Mouse (Mus musculus): ENCODE data around the gene Cd2. TPM values are rescaled to one million over a fixed set of nuclear protein-coding genes. Genes with fewer than 3 reads are reported as not detected.

Cd2 gene
- polyA plus RNA-seq, 1 experiment from 2014 or later, result not detected

DNA sequence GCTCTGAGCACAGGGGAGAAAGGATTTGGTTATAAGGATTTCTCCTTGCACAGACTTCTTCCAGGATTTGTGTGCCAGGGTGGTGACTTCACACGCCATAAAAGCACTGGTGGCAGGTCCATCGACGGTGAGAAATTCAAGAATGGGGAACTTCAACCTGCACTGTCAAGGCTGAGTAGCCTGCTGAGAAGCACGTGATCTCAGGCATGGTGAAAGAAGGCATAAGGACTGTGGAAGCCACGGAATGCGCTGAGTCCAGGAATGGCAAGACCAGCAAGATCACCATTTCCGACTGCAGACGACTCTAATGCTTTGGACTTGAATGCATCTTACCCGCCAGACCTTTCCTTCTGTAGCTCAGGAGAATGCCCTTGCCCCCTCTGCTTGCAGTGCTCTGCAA, 23.2 kb upstream of the Cd2 start:
- ATAC-seq (replicated peaks; ENCODE audit: low FRiP score) (no peak), DNase-seq (ENCODE audit: low spot score) (no peak)
- no peaks in the 10 kb centered on the region for H3K36me3 ChIP-seq (ENCODE audit: control insufficient read depth, insufficient read depth, low read length)
- H3K9me3 ChIP-seq (ENCODE audit: control insufficient read depth, low read length), result no peaks in the 10 kb centered on the region
- H3K4me1 ChIP-seq (replicated peaks; ENCODE audit: control insufficient read depth, insufficient read depth, low read length), result peaks cover 11% of the 10 kb centered on the region
- no peaks in the 10 kb centered on the region for H3K27me3 ChIP-seq (replicated peaks; ENCODE audit: control insufficient read depth, insufficient read depth, low read length)
- 53% methylated on average over 9 of the region's 9 CpGs for WGBS
- no peak overlapping the region for H3K27ac ChIP-seq (ENCODE audit: low read depth, low read length)
- H3K9ac ChIP-seq (ENCODE audit: low read depth, low read length), result no peak overlapping the region
- H3K4me3 ChIP-seq (ENCODE audit: low read depth, low read length), result no peak overlapping the region
- H3K4me2 ChIP-seq, result no peak overlapping the region

DNA sequence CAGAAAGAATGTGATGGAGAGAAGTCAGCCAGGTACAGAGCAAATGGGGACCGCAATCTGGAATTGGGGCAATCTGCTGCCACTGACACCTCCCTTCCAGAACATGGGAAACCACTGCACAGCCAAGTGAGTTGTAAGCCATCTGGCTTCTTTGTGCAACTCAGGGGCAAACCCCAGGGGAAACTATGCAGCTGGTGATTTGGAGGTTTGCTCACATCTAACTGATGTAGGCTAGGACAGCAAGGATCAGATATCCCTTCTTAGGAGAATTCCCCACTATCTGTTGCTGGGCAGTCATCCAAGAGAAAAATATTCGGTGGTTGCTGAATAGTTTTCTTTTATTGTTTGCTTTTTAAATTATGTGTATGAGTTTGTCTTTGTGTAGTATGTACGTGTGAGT, 21.9 kb upstream of the Cd2 start:
- no peaks in the 10 kb centered on the region for H3K27me3 ChIP-seq (replicated peaks; ENCODE audit: control insufficient read depth, insufficient read depth, low read length)
- no peak for DNase-seq (ENCODE audit: low spot score)
- WGBS, result 82% methylated on average over 3 of the region's 3 CpGs

GRCm38 (mm10) chr3:101306090-101306489, 18.4 kb upstream of the Cd2 start:
- Histone ChIP-seq H3K9me3 (ENCODE audit: control insufficient read depth, low read length) (no peaks in the 10 kb centered on the region), H3K9ac (ENCODE audit: low read depth, low read length) (no peak overlapping the region), H3K36me3 (ENCODE audit: control insufficient read depth, insufficient read depth, low read length) (no peaks in the 10 kb centered on the region), H3K27me3 (replicated peaks; ENCODE audit: control insufficient read depth, insufficient read depth, low read length) (no peaks in the 10 kb centered on the region), H3K4me1 (replicated peaks; ENCODE audit: control insufficient read depth, insufficient read depth, low read length) (no peaks in the 10 kb centered on the region), H3K4me2 (no peak overlapping the region), H3K4me3 (ENCODE audit: low read depth, low read length) (no peak overlapping the region), H3K27ac (ENCODE audit: low read depth, low read length) (no peak overlapping the region)
- ATAC-seq (replicated peaks; ENCODE audit: low FRiP score) (no peak), DNase-seq (ENCODE audit: low spot score) (no peak)
- WGBS, result 68% methylated on average over 9 of the region's 9 CpGs

More for the DNA sequence above, 21.9 kb upstream of the Cd2 start:
- no peak overlapping the region for H3K27ac ChIP-seq (ENCODE audit: low read depth, low read length)
- H3K4me3 ChIP-seq (ENCODE audit: low read depth, low read length), result no peak overlapping the region
- H3K4me2 ChIP-seq, result no peak overlapping the region
- H3K9me3 ChIP-seq (ENCODE audit: control insufficient read depth, low read length), result no peaks in the 10 kb centered on the region
- H3K4me1 ChIP-seq (replicated peaks; ENCODE audit: control insufficient read depth, insufficient read depth, low read length), result peaks cover 10% of the 10 kb centered on the region
- ATAC-seq (replicated peaks; ENCODE audit: low FRiP score), result no peak
- H3K9ac ChIP-seq (ENCODE audit: low read depth, low read length), result no peak overlapping the region
- H3K36me3 ChIP-seq (ENCODE audit: control insufficient read depth, insufficient read depth, low read length), result no peaks in the 10 kb centered on the region

DNA sequence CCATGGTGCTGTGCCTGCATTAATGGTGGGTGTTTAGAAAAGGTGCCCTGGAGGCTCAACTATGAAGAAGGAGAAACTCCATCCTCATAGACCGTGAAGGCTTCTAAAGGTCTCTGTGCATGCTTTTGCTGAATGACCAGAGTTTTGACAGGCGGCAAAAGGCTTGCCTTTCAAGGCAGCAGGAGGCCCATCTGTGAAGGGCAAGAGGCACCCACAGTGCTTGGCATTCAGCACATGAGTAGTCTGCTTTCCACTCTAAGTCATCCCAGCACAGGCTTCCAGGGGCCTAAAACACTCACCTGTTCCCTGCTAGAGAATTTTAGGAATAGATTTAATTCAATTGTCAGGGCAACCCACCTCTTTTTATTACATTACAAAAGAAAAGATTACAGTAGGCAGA, 17.3 kb upstream of the Cd2 start:
- no peak for DNase-seq (ENCODE audit: low spot score)
- Histone ChIP-seq H3K27ac (ENCODE audit: low read depth, low read length) (no peak overlapping the region), H3K27me3 (replicated peaks; ENCODE audit: control insufficient read depth, insufficient read depth, low read length) (no peaks in the 10 kb centered on the region), H3K4me1 (replicated peaks; ENCODE audit: control insufficient read depth, insufficient read depth, low read length) (peaks cover 5% of the 10 kb centered on the region; the same call in 1 of the 2 replicates), H3K4me3 (ENCODE audit: low read depth, low read length) (no peak overlapping the region), H3K9me3 (ENCODE audit: control insufficient read depth, low read length) (no peaks in the 10 kb centered on the region), H3K9ac (ENCODE audit: low read depth, low read length) (no peak overlapping the region), H3K36me3 (ENCODE audit: control insufficient read depth, insufficient read depth, low read length) (no peaks in the 10 kb centered on the region), H3K4me2 (no peak overlapping the region)
- WGBS, result 89% methylated on average over 2 of the region's 2 CpGs
- no peak for ATAC-seq (replicated peaks; ENCODE audit: low FRiP score)

DNA sequence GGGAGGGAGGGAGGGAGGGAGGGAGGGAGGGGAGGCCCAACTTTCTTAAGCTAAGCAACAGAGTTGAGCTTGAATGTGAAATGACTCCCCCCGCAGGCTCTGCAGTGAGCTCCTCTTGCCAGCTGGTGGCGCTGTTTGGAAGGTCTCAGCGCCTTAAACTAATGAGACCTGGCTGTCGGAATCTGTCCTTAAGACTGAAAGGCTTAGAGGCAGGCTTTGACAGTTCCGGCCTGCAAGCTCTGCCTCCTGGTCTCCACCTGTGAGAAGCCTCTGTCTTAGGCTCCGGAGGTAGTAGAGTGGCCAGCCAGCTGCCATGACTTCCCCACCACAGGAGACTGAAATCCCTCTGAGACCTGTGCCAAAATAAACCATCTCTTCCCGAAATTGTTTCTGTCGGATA, 16.4 kb upstream of the Cd2 start:
- H3K9me3 ChIP-seq (ENCODE audit: control insufficient read depth, low read length), result no peaks in the 10 kb centered on the region
- ATAC-seq (replicated peaks; ENCODE audit: low FRiP score) (no peak), DNase-seq (ENCODE audit: low spot score) (peak; percentile 73)
- no peak overlapping the region for H3K4me2 ChIP-seq
- no peak overlapping the region for H3K27ac ChIP-seq (ENCODE audit: low read depth, low read length)
- no peaks in the 10 kb centered on the region for H3K36me3 ChIP-seq (ENCODE audit: control insufficient read depth, insufficient read depth, low read length)
- no peak overlapping the region for H3K4me3 ChIP-seq (ENCODE audit: low read depth, low read length)
- 24% methylated on average over 8 of the region's 8 CpGs for WGBS
- peaks cover 13% of the 10 kb centered on the region for H3K4me1 ChIP-seq (replicated peaks; ENCODE audit: control insufficient read depth, insufficient read depth, low read length)
- H3K27me3 ChIP-seq (replicated peaks; ENCODE audit: control insufficient read depth, insufficient read depth, low read length), result no peaks in the 10 kb centered on the region
- H3K9ac ChIP-seq (ENCODE audit: low read depth, low read length), result no peak overlapping the region

GRCm38 (mm10) chr3:101300271-101301071, 12.7 kb upstream of the Cd2 start:
- no peaks in the 10 kb centered on the region for H3K36me3 ChIP-seq (ENCODE audit: control insufficient read depth, insufficient read depth, low read length)
- DNase-seq (ENCODE audit: low spot score) (peak; percentile 61), ATAC-seq (replicated peaks; ENCODE audit: low FRiP score) (peak; percentile 57; the same call in 1 of the 2 replicates)
- no peak overlapping the region for H3K27ac ChIP-seq (ENCODE audit: low read depth, low read length)
- no peaks in the 10 kb centered on the region for H3K9me3 ChIP-seq (ENCODE audit: control insufficient read depth, low read length)
- peak overlapping the region; percentile 57 for H3K9ac ChIP-seq (ENCODE audit: low read depth, low read length)
- peaks cover 13% of the 10 kb centered on the region for H3K4me1 ChIP-seq (replicated peaks; ENCODE audit: control insufficient read depth, insufficient read depth, low read length)
- peak overlapping the region; percentile 53 for H3K4me2 ChIP-seq
- 0 out of 2 replicates have a peak overlapping the region, but pooled peaks have one; percentile 1 for H3K4me3 ChIP-seq (ENCODE audit: low read depth, low read length)
- 27% methylated on average over 23 of the region's 23 CpGs for WGBS
- no peaks in the 10 kb centered on the region for H3K27me3 ChIP-seq (replicated peaks; ENCODE audit: control insufficient read depth, insufficient read depth, low read length)

GRCm38 (mm10) chr3:101299591-101299990, 11.9 kb upstream of the Cd2 start:
- Histone ChIP-seq H3K27ac (ENCODE audit: low read depth, low read length) (no peak overlapping the region), H3K27me3 (replicated peaks; ENCODE audit: control insufficient read depth, insufficient read depth, low read length) (no peaks in the 10 kb centered on the region), H3K9me3 (ENCODE audit: control insufficient read depth, low read length) (no peaks in the 10 kb centered on the region), H3K4me2 (no peak overlapping the region; the same call in 1 of the 2 replicates), H3K36me3 (ENCODE audit: control insufficient read depth, insufficient read depth, low read length) (no peaks in the 10 kb centered on the region), H3K4me1 (replicated peaks; ENCODE audit: control insufficient read depth, insufficient read depth, low read length) (peaks cover 13% of the 10 kb centered on the region), H3K4me3 (ENCODE audit: low read depth, low read length) (no peak overlapping the region), H3K9ac (ENCODE audit: low read depth, low read length) (no peak overlapping the region)
- 68% methylated on average over 6 of the region's 6 CpGs for WGBS
- ATAC-seq (replicated peaks; ENCODE audit: low FRiP score) (no peak), DNase-seq (ENCODE audit: low spot score) (no peak)

DNA sequence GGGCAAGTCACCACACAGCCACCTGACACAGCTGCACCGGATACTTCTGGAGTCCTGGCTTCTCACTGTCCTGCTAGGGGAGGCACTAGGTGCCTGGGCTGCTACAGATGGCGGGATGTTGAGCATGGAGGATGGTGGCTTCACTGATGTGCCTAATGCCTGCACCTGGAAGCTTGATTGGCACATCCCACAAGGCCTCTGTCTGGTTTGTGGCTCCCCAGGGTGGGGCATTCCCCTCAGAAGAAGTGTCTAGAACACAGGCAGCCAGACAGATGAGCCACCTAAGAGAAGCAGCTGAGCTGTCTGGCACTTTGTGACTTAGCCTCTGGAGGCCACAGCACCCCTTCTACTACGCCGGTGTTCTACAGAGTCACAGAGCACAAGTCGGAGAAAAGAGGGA, 9.5 kb upstream of the Cd2 start:
- Histone ChIP-seq H3K4me1 (replicated peaks; ENCODE audit: control insufficient read depth, insufficient read depth, low read length) (peaks cover 13% of the 10 kb centered on the region), H3K27me3 (replicated peaks; ENCODE audit: control insufficient read depth, insufficient read depth, low read length) (no peaks in the 10 kb centered on the region), H3K4me3 (ENCODE audit: low read depth, low read length) (no peak overlapping the region), H3K4me2 (no peak overlapping the region), H3K9ac (ENCODE audit: low read depth, low read length) (no peak overlapping the region), H3K27ac (ENCODE audit: low read depth, low read length) (no peak overlapping the region), H3K9me3 (ENCODE audit: control insufficient read depth, low read length) (no peaks in the 10 kb centered on the region), H3K36me3 (ENCODE audit: control insufficient read depth, insufficient read depth, low read length) (no peaks in the 10 kb centered on the region)
- DNase-seq (ENCODE audit: low spot score), result no peak
- ATAC-seq (replicated peaks; ENCODE audit: low FRiP score), result no peak
- WGBS, result 93% methylated on average over 5 of the region's 5 CpGs

All from liver, embryonic 11.5 days (tissue).